Mouse (Mus musculus) v-Abl transformed pro-B cells (cell line): ENCODE measurements around the gene Nyap1.
"Not testable (repeated sequence)": the region's sequence is repeated elsewhere in the genome, so short reads cannot be mapped to it uniquely, and the experiment has no call there.

ENCODE experiments used
- in situ Hi-C, 2 experiments: fragments of 400-800 bp; cut with MboI; formaldehyde crosslinking; loops; one replicate each; pipeline ENCODE4 v1.15.1; 2025; ENCODE audit not compliant: unreplicated experiment in 2 of 2

The Nyap1 gene

DNA sequence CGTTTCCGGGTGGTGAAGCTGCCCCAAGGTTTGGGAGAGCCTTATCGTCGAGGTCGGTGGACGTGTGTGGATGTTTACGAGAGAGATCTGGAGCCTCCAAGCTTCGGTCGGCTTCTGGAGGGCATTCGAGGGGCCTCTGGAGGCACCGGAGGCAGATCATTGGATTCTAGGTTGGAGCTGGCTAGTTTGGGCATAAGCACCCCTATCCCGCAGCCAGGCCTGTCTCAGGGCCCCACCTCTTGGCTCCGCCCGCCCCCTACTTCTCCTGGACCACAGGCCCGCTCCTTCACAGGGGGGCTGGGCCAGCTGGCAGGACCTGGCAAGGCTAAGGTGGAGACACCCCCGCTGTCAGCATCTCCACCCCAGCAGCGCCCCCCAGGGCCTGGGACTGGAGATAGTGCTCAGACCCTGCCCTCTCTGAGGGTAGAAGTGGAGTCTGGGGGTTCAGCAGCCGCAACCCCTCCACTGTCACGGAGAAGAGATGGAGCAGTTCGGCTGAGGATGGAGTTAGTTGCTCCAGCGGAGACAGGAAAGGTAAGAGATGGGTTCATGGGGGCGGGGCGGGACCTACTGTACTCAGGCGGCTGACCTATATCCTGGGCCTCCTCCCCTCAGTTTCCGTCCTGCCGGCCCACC is 6.0 kb upstream of the Nyap1 start:
- in situ Hi-C loops: no loop called here

DNA sequence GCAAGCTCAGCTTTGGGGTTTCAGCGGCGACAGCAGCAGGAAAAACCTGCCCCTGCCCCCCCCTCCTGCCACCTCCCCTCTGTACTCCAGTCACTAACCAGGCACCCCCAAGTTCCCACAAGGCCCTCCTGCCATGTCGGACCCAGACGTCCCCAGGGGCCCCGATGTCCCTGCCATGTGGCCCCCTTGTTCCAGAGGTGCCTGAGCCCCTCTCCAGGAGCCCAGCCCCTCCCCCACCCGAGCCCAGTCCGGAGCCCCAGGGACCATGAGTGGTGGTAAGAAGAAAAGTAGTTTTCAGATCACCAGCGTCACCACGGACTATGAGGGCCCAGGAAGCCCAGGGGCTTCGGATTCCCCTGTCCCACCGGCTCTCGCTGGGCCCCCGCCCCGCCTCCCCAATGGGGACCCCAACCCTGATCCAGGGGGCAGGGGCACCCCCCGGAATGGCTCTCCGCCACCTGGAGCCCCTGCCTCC is 5.5 kb upstream of the Nyap1 start:
- in situ Hi-C loops: no loop called here

DNA sequence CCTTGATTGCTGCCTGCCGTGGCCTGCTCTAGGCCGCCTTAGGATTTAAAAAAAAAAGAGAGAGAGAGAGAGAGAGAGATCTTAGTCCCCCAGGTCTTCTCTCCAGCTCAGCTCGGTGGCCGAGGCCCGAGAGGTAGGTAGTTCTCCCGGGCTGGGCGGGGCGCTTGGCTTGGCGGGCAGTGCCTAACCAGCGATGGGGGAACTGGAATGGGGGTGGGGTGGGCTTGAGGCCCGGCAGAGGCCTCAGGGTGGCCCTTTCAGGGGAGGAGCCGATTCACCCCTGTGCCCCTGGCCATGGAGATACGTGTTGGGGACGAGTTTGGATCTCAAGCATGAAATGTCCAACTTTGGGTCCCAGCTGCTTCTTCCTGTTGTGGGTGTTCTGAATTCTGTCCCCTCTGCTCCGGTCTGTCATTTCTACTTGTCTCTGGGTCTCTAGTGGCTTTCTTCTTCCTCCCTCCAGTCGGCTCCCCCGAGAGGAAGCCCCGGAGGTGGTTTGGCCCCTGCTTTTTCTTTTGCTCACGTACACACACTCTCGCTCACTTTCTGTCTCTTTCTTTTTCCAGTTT is 5.0 kb upstream of the Nyap1 start:
- in situ Hi-C loops: no loop called here

DNA sequence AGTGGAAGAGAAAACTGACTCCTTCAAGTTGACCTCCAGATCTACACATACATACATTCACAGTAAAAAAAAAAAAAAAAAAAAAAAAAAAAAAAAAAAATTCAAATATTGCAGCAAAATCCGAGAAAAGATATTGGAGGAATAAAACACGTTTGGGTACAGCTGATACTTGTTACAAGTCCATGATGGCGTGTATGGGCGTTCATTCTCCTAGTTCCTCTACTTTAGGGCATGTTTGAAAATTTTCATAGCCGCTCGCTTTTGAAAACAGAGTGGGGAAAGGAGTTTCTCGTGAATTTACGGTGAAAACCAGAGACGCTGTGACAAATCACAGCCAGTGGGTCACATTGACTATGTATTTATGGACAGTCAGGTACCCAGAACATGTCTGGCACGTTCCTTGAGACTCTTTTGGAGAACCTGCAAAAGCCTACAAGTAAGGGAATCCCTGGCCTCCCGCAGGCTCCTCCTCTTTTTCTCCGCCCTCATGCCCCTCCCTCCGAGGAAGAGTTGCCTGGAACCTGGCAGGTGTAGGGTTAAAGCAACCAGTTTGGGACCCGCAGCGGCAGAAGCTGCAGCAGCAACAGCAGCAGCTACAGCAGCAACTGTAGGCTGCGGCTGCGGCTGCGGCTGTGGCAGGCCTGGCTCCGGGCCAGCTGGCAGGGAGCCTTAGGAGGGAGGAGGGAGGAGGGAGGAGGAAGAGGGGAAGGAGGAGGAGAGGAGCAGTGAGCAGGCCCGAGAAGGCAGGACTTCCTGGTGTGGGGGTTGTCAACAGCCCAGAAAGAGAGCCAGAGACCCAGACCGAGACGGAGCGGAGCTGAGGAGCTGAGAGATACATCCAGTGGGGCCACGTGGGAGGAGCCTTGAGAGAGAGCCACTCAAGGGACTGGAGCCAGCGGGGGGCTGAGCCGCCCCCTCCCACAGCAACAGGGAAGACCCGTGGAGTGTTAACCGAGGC is 4.1 kb upstream of the Nyap1 start, which contains the start of gene Tsc22d4:
Gene Tsc22d4 (plus strand): TSS at position 517 of the 958 bp plus-strand sequence.
- in situ Hi-C loops: no loop called here

DNA sequence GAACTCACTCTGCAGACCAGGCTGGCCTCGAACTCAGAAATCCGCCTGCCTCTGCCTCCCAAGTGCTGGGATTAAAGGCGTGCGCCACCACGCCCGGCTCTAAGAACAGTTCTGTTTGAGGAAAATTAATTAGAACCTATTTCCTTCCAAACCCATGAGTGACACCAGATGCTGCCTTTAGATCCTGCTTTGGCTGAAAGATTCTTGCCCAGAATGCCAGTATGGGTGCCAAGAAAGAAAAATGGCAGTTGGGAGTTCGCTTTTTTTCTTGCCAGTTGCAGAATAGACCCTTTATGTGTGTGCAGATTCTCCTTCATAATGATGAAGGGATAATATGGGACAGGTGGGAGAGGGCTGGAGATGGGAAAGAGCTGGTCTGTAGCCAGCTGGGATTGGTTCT is 2.8 kb upstream of the Nyap1 start:
- in situ Hi-C loops: no loop called here

DNA sequence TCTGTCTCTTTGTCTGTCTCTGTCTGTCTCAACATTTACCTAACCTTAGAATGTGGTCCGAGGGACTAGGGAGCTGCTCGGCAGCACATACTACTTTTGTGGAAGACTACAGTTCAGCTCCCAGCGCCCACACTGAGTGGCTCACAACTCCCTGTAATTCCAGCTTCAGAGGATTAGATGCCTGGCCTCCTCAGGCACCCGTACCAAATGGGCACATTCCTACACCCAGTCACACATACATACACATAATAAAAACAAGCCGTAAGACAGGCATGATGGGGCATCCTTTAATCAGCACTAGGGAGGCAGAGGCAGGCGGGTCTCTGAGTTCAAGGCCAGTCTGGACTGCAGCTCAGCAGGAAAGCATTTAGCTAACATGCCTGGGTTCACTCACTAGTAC is 1.4 kb upstream of the Nyap1 start:
- in situ Hi-C loops: no loop called here

DNA sequence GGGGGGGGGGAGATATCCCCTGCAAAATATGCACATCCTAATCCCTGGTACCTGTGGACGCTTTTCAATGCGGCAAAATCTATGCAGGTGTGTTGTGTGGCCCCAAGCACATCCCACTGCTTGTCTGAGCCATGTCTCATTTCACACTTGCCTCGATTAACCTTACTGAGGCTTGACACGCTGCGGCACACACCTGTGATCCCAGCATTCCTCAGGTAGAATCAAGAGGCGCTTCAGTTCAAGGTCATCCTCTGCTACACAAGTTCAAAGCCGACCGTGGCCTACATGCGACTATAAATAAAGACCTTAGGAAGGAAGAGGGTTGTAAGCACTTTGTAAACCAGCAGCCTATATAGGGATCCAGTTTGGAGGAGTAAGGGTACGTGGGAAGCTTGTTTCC is 641 bp upstream of the Nyap1 start:
- in situ Hi-C loops: no loop called here

DNA sequence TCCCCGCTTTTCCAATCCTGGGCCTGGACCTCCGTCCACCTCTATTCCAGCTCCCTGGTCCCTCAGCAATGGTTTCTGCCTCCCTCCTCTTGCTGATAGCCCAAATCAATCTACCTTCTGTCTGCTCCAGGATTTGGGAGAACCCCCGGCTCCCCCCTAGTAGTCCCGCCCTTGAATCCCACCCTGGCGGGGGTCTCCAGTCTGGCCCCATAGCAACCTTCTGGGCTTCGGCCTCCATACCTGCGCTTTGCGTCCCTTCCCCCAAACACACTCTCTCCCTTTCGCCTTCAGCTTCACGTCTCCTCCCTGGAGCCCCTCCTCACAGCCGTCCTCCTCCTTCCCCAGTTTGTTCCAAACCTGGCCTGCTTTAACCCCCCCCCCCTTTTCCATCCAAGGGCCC is 901 bp downstream of the Nyap1 start:
- in situ Hi-C loops: no loop called here

DNA sequence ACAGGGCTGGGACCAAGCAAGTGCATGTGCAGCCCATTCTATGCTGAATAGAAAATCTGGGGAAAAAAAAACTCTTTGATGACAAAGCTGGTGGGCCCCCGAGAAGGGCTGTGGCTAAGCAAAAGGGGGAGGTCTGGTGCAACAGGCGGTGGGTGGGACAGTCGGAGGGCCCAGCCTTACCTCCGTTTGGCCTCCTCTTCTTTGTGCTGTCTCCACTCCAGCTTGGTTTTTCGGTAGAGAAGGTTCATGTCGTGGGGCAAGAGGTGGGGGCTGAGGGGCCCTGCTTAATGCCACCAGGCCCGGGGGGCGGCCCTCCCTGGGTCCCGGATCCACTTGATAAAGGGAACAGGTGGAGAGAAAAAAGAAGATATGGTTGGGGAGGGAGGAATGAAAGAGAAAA is 1.9 kb downstream of the Nyap1 start:
- in situ Hi-C loops: no loop called here

DNA sequence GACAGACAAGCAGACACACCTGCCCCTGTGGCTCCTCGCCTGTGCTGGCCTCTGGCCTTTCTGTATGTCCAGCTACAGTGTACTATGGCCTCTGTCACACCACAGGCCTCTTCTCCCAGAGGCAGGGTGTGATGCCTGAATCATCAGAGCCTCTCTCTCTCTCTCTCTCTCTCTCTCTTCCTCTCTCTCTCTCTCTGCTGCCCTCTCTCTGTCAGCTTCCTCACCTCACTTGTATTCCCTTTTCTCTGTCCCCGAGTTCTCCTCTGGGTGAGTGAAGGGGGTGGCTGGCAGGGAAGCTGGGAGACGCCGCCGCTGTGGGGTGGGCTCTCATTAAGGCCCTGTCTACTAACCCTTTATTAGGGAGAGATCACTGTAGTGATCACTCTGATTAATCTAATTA is 2.9 kb downstream of the Nyap1 start:
- in situ Hi-C loops: no loop called here

DNA sequence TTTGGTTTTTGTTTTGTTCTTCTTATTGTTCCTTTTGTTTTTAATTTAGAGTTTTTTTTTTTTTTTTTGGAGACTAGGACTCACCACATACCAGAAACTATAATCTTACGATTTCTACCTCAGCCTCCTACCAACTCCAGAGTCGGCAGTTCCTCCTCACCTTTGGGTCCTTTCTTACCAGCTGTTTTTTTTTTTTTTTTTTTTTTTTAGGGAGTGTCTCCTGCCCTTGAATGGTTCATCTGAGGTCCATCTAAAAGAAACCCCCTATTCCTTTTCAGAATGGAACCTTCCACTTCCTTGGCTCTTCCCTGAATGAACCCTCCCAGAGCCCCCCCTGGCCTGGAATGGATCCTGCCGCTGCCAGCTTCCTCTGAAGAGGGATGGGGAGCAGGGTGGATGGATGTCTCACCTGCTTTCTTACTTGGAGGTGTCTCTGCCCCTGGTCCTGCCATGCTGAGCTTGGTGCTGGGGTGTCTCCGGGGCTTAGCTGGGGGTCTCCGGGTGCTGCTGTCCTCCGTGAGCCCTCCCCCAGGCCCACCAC is 3.9 kb downstream of the Nyap1 start:
- in situ Hi-C loops: no loop called here

DNA sequence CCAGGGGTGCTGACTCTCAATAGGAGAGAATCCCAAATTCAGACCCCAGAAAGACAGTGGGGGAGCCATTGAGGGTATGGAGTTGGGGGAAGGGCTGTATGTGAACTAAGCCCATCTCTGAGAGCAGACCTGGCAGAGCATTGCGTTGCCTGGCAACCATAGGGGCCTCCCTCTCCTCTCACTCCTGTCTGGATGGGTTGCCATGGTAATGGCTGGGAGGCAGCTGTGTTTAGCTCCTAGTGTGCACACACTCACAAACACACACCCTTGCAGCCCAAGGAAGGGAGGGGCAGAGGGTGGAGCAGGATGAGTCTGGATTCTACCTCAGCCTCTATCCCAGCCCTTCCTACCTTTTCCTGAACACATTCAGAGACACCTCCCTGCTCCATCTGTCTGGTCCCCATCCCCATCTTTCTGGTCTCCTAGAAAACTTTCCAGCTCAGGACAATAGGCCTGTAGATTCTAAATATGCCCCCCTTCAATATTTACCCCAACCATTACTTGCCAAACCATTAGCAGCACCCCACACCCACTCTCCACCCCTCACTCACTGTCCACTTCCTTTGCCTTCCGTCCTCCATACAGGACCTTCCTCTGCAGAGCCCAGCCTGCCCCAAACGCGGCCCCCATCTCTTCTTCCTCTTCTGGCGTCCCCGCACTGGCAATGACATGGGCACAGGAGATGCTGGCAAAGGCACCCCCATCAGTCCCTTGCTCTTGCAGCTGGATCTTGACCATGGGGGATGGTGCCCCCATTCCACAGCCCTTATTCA is 6.9 kb downstream of the Nyap1 start:
- in situ Hi-C loops: no loop called here

DNA sequence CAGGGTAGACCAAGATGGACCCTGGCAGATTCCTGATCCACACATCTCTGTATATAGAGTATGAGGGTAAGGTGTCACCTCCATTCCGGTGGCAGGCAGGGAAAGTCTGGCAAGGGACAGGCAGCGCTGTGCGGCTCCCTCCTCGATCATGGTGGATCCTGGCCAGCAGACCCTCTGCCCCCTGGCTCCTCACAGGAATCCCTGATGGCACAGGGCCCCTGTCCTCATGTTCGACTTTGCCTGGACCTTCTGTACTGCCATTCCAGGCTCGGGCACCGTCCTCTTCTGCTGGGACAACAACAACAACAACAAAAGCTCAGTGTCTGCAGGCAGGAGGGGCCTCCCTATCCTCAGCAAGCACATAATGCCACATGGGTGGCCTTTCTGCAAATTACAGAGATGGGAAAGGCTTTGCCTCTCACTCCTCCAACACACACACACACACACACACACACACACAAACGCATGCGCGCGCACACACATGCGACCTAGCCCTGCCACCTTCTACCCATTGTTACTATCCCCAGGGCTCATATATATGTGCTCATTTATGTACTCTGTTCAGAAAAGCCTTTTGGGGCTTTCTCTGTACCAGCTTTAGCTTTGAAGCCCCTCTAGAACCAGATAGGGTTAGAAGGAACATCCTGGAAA is 7.6 kb downstream of the Nyap1 start:
- in situ Hi-C loops: no loop called here

DNA sequence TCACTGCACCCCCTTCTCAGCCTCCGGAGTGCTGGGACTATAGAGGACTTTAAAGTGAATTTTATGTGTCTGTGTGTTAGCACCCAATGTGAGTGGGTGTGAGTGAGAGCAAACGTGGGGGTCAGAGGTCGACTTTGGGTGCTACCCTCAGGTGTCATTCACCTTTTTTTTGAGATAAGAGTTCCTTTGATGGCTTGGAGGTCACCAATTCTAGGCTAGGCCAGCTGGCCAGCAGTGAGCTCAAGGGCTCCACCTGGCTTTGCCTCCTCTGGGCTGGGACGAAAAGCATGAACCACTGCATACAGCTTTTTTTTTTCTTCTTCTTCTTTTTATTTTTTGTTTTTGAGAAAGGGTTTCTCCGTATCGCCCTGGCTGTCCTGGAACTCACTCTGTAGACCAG is 14.6 kb downstream of the Nyap1 start:
- in situ Hi-C loops: no loop called here

DNA sequence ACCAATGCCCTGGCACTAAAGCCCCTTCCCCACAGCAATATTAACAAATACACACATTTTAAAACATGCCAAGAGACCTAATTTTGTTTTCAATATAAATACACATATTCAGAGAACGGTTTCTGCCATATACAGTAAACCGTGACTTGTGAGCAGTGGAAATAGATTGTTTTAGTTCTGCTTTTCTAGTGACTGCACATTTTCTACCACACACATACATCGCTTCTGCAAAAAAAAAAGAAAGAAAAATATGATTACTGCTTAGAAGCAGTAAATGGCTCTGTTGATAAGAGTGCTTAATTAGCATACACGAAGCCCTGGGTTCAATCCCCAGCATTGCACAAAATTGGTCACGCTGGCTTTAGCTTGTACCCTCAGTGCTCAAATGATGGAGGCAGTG is 17.6 kb downstream of the Nyap1 start:
- in situ Hi-C loops: no loop called here

DNA sequence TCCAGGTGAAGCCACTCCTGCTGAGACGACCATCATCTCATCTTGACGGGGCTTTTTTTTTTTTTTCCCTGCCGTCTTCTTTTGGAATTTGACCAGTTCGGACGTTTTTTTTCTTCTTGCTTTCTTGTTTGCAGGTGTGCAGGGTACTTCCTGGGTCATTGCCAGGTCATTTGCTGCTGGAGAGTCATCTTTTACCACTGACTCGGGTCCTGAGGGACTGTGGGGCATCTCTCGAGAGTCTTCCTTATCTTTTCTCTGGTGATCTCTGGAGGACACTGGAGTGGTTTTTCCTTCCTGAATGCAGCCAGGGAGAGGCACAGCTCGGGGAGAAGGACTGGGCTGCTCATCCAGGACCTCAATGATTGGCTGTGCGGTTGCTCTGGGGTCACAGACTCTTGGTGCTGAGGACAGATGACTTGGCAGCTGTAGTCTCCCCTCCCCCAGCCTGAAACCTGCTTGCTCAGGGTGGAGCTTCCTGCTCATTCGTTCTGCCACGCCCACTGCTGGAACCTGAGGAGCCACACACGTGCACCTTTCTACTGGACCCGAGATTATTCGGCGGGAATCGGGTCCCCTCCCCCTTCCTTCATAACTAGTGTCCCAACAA is 20.7 kb downstream of the Nyap1 start:
- in situ Hi-C loops: not testable (repeated sequence)

DNA sequence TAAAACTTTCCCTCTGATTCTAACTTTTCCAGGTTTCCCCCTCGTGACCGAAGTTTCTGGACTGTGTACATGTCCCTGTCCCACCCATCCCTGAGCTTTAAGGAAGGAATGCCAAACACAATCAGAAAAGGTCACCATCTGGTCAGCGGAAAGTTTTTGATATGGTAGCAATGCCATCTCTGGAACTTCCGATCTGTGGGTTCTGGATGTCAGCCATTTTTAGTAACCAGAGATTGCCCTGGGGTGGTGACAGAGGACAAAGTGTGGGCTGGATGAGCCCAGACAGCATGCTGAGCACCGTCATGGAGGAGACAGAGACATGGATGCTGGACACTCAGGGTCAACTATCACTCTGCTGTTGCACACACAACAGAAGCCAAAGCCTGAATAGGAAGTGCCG is 22.3 kb downstream of the Nyap1 start:
- in situ Hi-C loops: no loop called here

DNA sequence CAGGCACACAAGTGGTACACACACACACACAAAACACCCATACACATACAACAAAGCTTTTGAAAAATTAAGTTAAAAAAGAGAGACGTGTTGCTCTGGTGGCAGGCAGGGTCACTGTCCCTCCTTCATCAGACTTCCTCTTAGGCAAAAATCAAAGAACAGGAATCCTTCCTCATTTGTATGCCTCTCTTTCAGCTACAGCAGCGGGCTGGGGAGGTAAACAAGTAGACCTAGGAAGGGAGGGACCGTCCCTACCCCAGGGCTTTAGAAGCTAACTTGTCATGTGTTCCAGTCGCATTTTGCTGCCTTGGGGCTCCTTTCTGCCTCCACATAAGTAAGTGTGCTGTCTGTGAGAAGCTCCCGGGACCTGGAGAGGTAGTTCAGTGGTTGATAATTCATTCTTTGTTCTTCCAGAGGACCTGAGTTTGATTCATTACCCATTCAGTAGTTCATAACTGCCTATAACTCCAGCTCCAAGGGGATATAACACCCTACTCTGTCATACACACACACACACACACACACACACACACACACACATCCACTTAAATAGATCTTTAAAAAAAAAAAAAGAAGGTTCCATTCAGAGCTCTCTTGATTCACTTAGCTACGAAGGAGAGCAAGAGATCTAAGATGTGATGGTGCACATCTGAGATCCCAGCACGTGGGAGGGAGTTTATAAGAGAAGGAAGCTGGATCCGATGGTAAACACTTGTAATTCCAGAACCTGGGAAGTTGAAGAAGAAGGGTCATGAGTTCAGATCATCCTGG is 23.2 kb downstream of the Nyap1 start:
- in situ Hi-C loops: no loop called here

DNA sequence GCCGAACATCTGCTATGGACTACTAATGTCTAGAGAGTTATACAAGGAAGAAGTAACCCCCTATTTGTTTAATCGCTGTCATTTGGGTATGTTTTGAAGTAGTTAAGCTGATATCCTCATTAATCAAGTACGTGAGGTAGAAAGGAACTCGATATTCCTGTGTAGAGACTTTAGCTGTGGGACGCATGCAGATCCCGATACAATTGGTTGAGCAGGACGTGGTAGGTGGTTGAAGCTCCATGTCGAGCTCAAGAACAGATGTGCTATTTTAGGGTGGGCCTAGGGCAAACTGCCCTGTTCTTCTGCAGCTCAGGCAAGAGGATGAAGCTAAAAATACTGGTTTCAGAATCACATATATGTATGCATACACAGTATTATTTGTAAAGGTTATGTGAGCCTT is 25.7 kb downstream of the Nyap1 start:
- in situ Hi-C loops: no loop called here
